Mouse (Mus musculus) C2C12 (cell line): ENCODE measurements around the gene Acp4.

ENCODE experiments used
- CEBPB ChIP-seq: IDR thresholded peaks from one replicate; pipeline ENCODE4 v1.6.1; 2011; ENCODE audit warnings: low read depth, mild to moderate bottlenecking, control low read depth, moderate library complexity
- CTCF ChIP-seq: IDR thresholded peaks from one replicate; pipeline ENCODE4 v1.5.1; 2011; ENCODE audit not compliant: control insufficient read depth, insufficient read depth, insufficient read length
- MYOD1 ChIP-seq: IDR thresholded peaks from one replicate; pipeline ENCODE4 v1.6.1; 2011; ENCODE audit warnings: low read depth; ENCODE audit not compliant: control insufficient read depth, insufficient read length
- USF1 ChIP-seq: IDR thresholded peaks from one replicate; pipeline ENCODE4 v1.6.1; 2011; ENCODE audit warnings: low read depth, mild to moderate bottlenecking, control low read depth, moderate library complexity

DNA sequence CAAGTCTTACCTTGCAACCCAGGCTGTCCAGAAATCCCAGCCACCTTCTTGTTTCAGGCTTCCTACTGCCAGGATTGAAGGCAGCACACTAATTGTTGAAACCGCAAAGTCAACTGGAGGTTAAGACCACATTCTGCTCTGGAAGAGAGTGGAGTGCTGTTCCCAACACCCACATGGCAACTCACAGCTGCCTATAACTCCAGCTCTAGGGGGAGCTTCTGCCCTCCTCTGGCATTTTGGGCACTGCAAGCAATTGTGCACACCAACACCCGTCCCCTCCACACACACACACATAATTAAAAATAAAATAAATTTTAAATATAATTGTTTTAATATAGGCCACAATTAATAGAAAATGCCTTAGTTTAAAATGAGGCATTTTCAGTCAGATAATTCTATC, 16.0 kb downstream of the Acp4 start:
- TF ChIP-seq MYOD1: no peak
- no peak for TF ChIP-seq CTCF
- TF ChIP-seq USF1: no peak
- no peak for TF ChIP-seq CEBPB
